Mouse (Mus musculus) layer of hippocampus, postnatal 10 days (tissue): ENCODE results near the gene Gcsh. TPM values are rescaled to one million over a fixed set of nuclear protein-coding genes. Genes with fewer than 3 reads are reported as not detected.

Experiments used
- DNase-seq, 2 experiments: peaks; one replicate each; pipeline ENCODE4 v3.0.0; 2021; ENCODE audit warnings: low spot score in 2 of 2
- total RNA-seq, 2 experiments: library from RNA; stranded (reverse); gene quantifications; 2 replicates each; pipeline ENCODE4 v1.2.3; 2021

Gcsh gene
- total RNA-seq, 2 experiments from 2014 or later = 55.4 to 56.1 TPM

- DNase-seq = peak; percentile 96 to 97
Observed at GRCm38 (mm10) chr8:116978631-116979256, 14.6 kb downstream of the Gcsh start, which contains the start of gene 1700030J22Rik. Gene 1700030J22Rik, minus strand, starts transcription at chr8:116978959.

- peak in 1 of 2 experiments; percentile 14 for DNase-seq
Observed at GRCm38 (mm10) chr8:116978052-116978451, 15.3 kb downstream of the Gcsh start.

GRCm38 (mm10) chr8:116975606-116976005 is 17.7 kb downstream of the Gcsh start:
- no peak for DNase-seq

GRCm38 (mm10) chr8:116975066-116975465 is 18.3 kb downstream of the Gcsh start:
- no peak for DNase-seq

- DNase-seq = no peak
Observed at GRCm38 (mm10) chr8:116969531-116969930, 23.8 kb downstream of the Gcsh start.

GRCm38 (mm10) chr8:116954415-116954814 is 38.9 kb downstream of the Gcsh start:
- peak in 1 of 2 experiments; percentile 40 for DNase-seq

- DNase-seq = no peak
Observed at GRCm38 (mm10) chr8:116952428-116952827, 40.9 kb downstream of the Gcsh start.

- DNase-seq = no peak
Observed at GRCm38 (mm10) chr8:116951778-116952177, 41.6 kb downstream of the Gcsh start.

- DNase-seq = no peak
Observed at GRCm38 (mm10) chr8:116951369-116951768, 42.0 kb downstream of the Gcsh start.

- no peak for DNase-seq
Observed at GRCm38 (mm10) chr8:116947589-116947988, 45.7 kb downstream of the Gcsh start.

- no peak for DNase-seq
Observed at GRCm38 (mm10) chr8:116946851-116947250, 46.5 kb downstream of the Gcsh start.

GRCm38 (mm10) chr8:116946268-116946838 is 47.0 kb downstream of the Gcsh start:
- DNase-seq = no peak

- DNase-seq = no peak
Observed at GRCm38 (mm10) chr8:116945169-116945910, 48.0 kb downstream of the Gcsh start.

GRCm38 (mm10) chr8:116944385-116944696 is 49.0 kb downstream of the Gcsh start:
- DNase-seq = no peak

- peak in 1 of 2 experiments; percentile 24 for DNase-seq
Observed at GRCm38 (mm10) chr8:116943555-116944384, 49.6 kb downstream of the Gcsh start.

- peak; percentile 77 to 88 for DNase-seq
Observed at GRCm38 (mm10) chr8:116943161-116943554, 50.2 kb downstream of the Gcsh start, which contains the start of gene Atmin. Gene Atmin, plus strand, starts transcription at chr8:116943393.

- DNase-seq = no peak
Observed at GRCm38 (mm10) chr8:116942284-116943058, 50.9 kb downstream of the Gcsh start.

GRCm38 (mm10) chr8:116935506-116935905 is 57.8 kb downstream of the Gcsh start:
- no peak for DNase-seq

GRCm38 (mm10) chr8:116934976-116935375 is 58.4 kb downstream of the Gcsh start:
- DNase-seq = no peak
